Mouse (Mus musculus) brown adipose tissue, adult 24 weeks (tissue): Measurements from ENCODE around the gene Irf2. TPM values are rescaled to one million over a fixed set of nuclear protein-coding genes. Genes with fewer than 3 reads are reported as not detected.

Source experiments
- H3K27ac ChIP-seq: fragments of 200-500 bp; replicated peaks from 2 replicates; pipeline ENCODE4 v1.5.1; 2012; ENCODE audit warnings: low read depth, mild to moderate bottlenecking, low read length
- H3K4me1 ChIP-seq: fragments of 200-500 bp; 2 replicates; pipeline ENCODE4 v1.6.1; 2012; ENCODE audit warnings: low read length, mixed read lengths; ENCODE audit not compliant: control insufficient read depth, insufficient read depth, insufficient read length
- H3K4me3 ChIP-seq: fragments of 200-500 bp; 2 replicates; pipeline ENCODE4 v1.5.1; 2012; ENCODE audit warnings: low read depth, mild to moderate bottlenecking, low read length, moderate library complexity; ENCODE audit not compliant: insufficient read depth
- polyA plus RNA-seq: library from polyadenylated mRNA; stranded (reverse); fragments of >200 nt; gene quantifications from 2 replicates; pipeline ENCODE4 v1.2.4, GENCODE M21; 2012; ENCODE audit not compliant: missing spikeins, insufficient read depth, insufficient read length

Irf2 gene
- polyA plus RNA-seq, 1 experiment: 32.7 TPM

- no peak overlapping the region for H3K4me3 ChIP-seq
- no peaks in the 10 kb centered on the region; the same call in 1 of the 2 replicates for H3K4me1 ChIP-seq
- no peak overlapping the region for H3K27ac ChIP-seq
Observed at GRCm38 (mm10) chr8:46894385-46894784, 154.9 kb downstream of the Irf2 start.

DNA sequence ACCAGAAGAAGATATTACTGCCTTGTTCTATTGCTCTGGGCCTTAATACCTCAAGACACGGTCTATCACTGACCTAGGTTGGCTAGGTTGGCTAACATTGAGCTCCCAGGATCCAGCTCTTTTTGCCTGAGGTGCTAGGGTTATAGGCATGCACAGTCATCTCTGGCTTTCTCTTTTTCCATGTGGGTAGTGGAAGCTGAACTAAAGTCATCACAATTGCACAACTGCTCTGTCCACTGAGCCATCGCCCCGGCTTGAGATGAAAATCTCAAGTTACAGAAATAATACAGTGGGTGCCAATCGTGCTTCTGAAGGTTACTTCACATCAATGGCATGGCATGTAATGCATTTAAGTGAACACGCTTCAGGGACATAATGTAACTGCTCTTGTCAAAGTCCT, 156.5 kb downstream of the Irf2 start:
- Histone ChIP-seq H3K27ac (no peak overlapping the region), H3K4me1 (no peaks in the 10 kb centered on the region; the same call in 1 of the 2 replicates), H3K4me3 (no peak overlapping the region)

GRCm38 (mm10) chr8:46896704-46897103, 157.2 kb downstream of the Irf2 start:
- Histone ChIP-seq H3K27ac (no peak overlapping the region), H3K4me1 (no peaks in the 10 kb centered on the region; the same call in 1 of the 2 replicates), H3K4me3 (no peak overlapping the region)

Other genes with a start within 250 kb of the Irf2 start
- gene Cenpu, start 187.7 kb upstream of the Irf2 start, polyA plus RNA-seq: not detected in 2 replicates
- gene Primpol, start 122.5 kb upstream of the Irf2 start, polyA plus RNA-seq: 4.8 and 6.5 TPM in 2 replicates
- 21.4 and 24.5 TPM in 2 replicates for gene Casp3, start 122.4 kb upstream of the Irf2 start, polyA plus RNA-seq
- 0.83 and 2.0 TPM in 2 replicates for gene Enpp6, start 247.2 kb downstream of the Irf2 start, polyA plus RNA-seq